In the genomic region with DNA sequence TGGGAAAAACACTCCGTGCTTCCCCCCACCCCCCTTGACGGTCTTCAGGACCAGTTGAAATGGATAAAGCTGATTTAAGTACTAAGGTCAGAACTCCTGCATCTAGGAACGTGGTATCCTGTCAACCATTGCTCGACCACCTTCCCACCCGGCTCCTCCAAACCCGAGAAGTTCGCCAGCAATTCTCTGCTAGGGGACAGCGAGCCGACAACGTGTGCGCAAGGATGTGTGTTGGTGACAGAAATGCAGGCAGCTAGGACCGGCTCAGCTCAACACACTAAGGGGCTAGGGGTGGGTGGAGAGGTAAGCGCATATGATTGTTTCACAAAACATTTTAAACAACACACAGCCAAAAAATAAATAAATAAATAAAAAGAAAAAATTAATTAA, we compare ENCODE assay signal across 8 mouse cellular contexts. TPM values are rescaled to one million over a fixed set of nuclear protein-coding genes. Genes with fewer than 3 reads are reported as not detected.
DNase-seq lines count a peak whose midpoint lies in the region; ATAC-seq and TF ChIP-seq lines count a peak whose summit lies in the region.

No protein-coding gene starts in this region.

- no peak for TF ChIP-seq CTCF in kidney, postnatal 0 days (IDR thresholded peaks at IDR 0.05; ENCODE audit: low read depth)

- H3K4me1 ChIP-seq in heart, embryonic 10.5 days, result peaks cover 39% of the 10 kb centered on the region
- H3K4me1 ChIP-seq in kidney, postnatal 0 days (replicated peaks; ENCODE audit: insufficient read depth, low read length), result peaks cover 2% of the 10 kb centered on the region; the same call in 1 of the 2 replicates

- peak; percentile 29 for DNase-seq in ovary, postnatal 36 days (ENCODE audit: low spot score)
- no peak for DNase-seq in ovary, postnatal 10 days (ENCODE audit: low spot score)
- DNase-seq in cerebellum, postnatal 25 days, result peak; percentile 70 to 75
- no peak for DNase-seq in heart, embryonic 10.5 days (ENCODE audit: low spot score)
- DNase-seq in kidney, postnatal 0 days (ENCODE audit: low spot score), result peak; percentile 57
- DNase-seq in lung, adult 18-20 months, result peak; percentile 39 to 42
- peak; percentile 49 for DNase-seq in retina, embryonic 14.5 days (ENCODE audit: low spot score)
- no peak for DNase-seq in c-Kit-positive CD71-positive TER-119-positive erythroid progenitor cells, embryonic 14.5 days (ENCODE audit: low spot score)

- H3K27ac ChIP-seq in heart, embryonic 10.5 days, result peak overlapping the region; percentile 100
- H3K27ac ChIP-seq in kidney, postnatal 0 days, result peak overlapping the region; percentile 93; the same call in 1 of the 2 replicates

- no peak for ATAC-seq in kidney, postnatal 0 days (replicated peaks; ENCODE audit: low FRiP score, low read depth)

- no peaks in the 10 kb centered on the region for H3K27me3 ChIP-seq in heart, embryonic 10.5 days (ENCODE audit: insufficient read depth, poor library complexity, severe bottlenecking)
- no peaks in the 10 kb centered on the region for H3K27me3 ChIP-seq in kidney, postnatal 0 days (ENCODE audit: insufficient read depth, low read length)

- no peaks in the 10 kb centered on the region for H3K36me3 ChIP-seq in heart, embryonic 10.5 days
- no peaks in the 10 kb centered on the region for H3K36me3 ChIP-seq in kidney, postnatal 0 days (ENCODE audit: insufficient read depth, low read length)

- H3K9me3 ChIP-seq in heart, embryonic 10.5 days, result no peaks in the 10 kb centered on the region
- H3K9me3 ChIP-seq in kidney, postnatal 0 days (replicated peaks; ENCODE audit: low read length), result no peaks in the 10 kb centered on the region

- 0% methylated on average over 13 of the region's 13 CpGs for WGBS in heart, embryonic 10.5 days
- under 1% methylated on average over 13 of the region's 13 CpGs for WGBS in kidney, postnatal 0 days

- H3K4me3 ChIP-seq in heart, embryonic 10.5 days, result peak overlapping the region; percentile 77
- H3K4me3 ChIP-seq in kidney, postnatal 0 days (replicated peaks; ENCODE audit: low read depth, low read length), result peak overlapping the region; percentile 91

- H3K9ac ChIP-seq in kidney, postnatal 0 days (ENCODE audit: low read depth, low read length), result peak overlapping the region; percentile 69

- peak overlapping the region; percentile 81 for H3K4me2 ChIP-seq in kidney, postnatal 0 days (ENCODE audit: low read length)

RNA-seq across cellular contexts. Expression of a gene that starts 1.7 kb away (rescaled TPM):
- polyA plus RNA-seq in heart, embryonic 10.5 days (2016; fragmentation: Nextera tagmentation; extraction: Ambion mirVana), result 15.1 and 15.8 TPM in 2 replicates
- 17.9 and 19.2 TPM in 2 replicates for polyA plus RNA-seq in kidney, postnatal 0 days (2015; fragmentation: Nextera tagmentation; extraction: Ambion mirVana)

Comparison
In these comparisons a context has a peak if more than half of its experiments do, and no peak if none do; other contexts are left out.
1. DNase-seq: peak in ovary, postnatal 36 days (single experiment), cerebellum, postnatal 25 days (2 of 2), kidney, postnatal 0 days (single experiment), lung, adult 18-20 months (2 of 2) and retina, embryonic 14.5 days (single experiment); none in ovary, postnatal 10 days (single experiment), heart, embryonic 10.5 days (single experiment) and c-Kit-positive CD71-positive TER-119-positive erythroid progenitor cells, embryonic 14.5 days (single experiment).